Mouse (Mus musculus): ENCODE measurements around the gene Pik3r1. TPM values are rescaled to one million over a fixed set of nuclear protein-coding genes. Genes with fewer than 3 reads are reported as not detected.

Gene Pik3r1
- polyA plus RNA-seq, 1 experiment from 2014 or later: 21.5 TPM

DNA sequence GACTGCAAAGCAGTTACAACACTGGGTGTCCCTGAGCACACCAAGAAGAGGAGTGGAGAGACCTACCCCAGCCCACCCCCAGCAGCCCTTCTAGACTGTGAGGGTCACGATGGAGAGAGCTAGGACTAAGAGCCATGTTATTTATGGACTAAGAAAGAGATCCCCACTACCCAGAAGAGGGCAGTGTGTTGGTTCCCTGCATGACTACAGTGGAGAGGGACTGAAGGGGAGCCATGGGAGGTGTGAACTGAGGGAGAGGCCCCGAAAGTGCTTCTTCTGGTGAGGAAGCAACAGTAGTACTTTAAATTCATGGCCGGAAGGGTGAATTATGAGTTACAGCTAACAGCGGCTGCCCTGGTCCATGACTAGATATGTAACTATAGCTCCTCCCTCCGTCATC is 4.9 kb downstream of the Pik3r1 start:
- ATAC-seq (replicated peaks; ENCODE audit: low FRiP score) (no peak), DNase-seq (ENCODE audit: low spot score) (no peak)
- no peaks in the 10 kb centered on the region for H3K36me3 ChIP-seq (ENCODE audit: control insufficient read depth, insufficient read depth, low read length)
- H3K9me3 ChIP-seq (ENCODE audit: control insufficient read depth, low read length): no peaks in the 10 kb centered on the region
- H3K27ac ChIP-seq (ENCODE audit: low read depth, low read length): no peak overlapping the region
- WGBS: 72% methylated on average over 5 of the region's 5 CpGs
- no peaks in the 10 kb centered on the region for H3K27me3 ChIP-seq (replicated peaks; ENCODE audit: control insufficient read depth, insufficient read depth, low read length)
- no peak overlapping the region for H3K4me2 ChIP-seq
- H3K4me3 ChIP-seq (ENCODE audit: low read depth, low read length): no peak overlapping the region
- peaks cover 73% of the 10 kb centered on the region for H3K4me1 ChIP-seq (replicated peaks; ENCODE audit: control insufficient read depth, insufficient read depth, low read length)
- H3K9ac ChIP-seq (ENCODE audit: low read depth, low read length): no peak overlapping the region

DNA sequence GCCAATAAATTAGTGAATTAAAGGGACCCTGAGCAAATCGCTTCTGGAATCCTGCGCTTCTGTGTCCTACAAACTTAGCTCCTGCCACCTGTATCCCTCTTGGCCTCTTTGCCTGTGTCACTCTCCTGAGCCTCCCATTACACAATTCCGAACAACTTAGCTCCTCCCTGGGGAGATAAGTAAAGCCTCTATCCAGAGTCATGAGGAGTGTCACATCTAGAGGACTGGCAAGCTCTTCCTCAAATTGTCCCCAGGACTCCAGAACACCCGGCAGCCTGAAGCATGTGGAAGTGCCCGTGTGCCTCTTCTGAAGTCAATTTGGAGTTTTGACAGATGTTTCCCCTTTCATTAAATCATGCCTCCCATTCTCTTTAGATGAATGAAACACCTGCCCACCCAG is 6.4 kb downstream of the Pik3r1 start:
- no peak for ATAC-seq (replicated peaks; ENCODE audit: low FRiP score)
- Histone ChIP-seq H3K4me1 (replicated peaks; ENCODE audit: control insufficient read depth, insufficient read depth, low read length) (peaks cover 73% of the 10 kb centered on the region), H3K27ac (ENCODE audit: low read depth, low read length) (no peak overlapping the region), H3K4me3 (ENCODE audit: low read depth, low read length) (no peak overlapping the region), H3K9ac (ENCODE audit: low read depth, low read length) (no peak overlapping the region), H3K9me3 (ENCODE audit: control insufficient read depth, low read length) (no peaks in the 10 kb centered on the region), H3K4me2 (peak overlapping the region; percentile 24), H3K36me3 (ENCODE audit: control insufficient read depth, insufficient read depth, low read length) (peaks cover 3% of the 10 kb centered on the region; the same call in 1 of the 2 replicates), H3K27me3 (replicated peaks; ENCODE audit: control insufficient read depth, insufficient read depth, low read length) (no peaks in the 10 kb centered on the region)
- 48% methylated on average over 5 of the region's 5 CpGs for WGBS
- DNase-seq (ENCODE audit: low spot score): no peak

DNA sequence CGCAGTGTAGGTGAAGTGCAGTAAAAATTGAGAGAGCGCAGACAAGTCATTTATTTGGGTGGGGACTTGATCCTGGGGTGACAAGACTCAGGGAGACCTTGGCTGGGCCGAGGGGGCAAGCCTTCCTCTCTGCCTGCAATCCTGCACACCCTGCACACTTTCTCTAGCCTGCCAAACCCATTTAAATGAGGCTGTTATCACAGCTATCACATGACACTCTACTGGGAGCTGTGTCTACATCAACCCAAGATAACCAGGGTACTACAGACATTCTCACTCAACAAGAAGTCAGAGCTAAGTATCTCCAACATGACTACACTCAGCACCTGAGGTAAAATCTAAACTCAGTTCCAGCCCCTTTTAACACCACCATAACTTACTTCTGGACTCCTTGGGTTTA is 7.1 kb downstream of the Pik3r1 start:
- 42% methylated on average over 3 of the region's 3 CpGs for WGBS
- no peak overlapping the region for H3K9ac ChIP-seq (ENCODE audit: low read depth, low read length)

DNA sequence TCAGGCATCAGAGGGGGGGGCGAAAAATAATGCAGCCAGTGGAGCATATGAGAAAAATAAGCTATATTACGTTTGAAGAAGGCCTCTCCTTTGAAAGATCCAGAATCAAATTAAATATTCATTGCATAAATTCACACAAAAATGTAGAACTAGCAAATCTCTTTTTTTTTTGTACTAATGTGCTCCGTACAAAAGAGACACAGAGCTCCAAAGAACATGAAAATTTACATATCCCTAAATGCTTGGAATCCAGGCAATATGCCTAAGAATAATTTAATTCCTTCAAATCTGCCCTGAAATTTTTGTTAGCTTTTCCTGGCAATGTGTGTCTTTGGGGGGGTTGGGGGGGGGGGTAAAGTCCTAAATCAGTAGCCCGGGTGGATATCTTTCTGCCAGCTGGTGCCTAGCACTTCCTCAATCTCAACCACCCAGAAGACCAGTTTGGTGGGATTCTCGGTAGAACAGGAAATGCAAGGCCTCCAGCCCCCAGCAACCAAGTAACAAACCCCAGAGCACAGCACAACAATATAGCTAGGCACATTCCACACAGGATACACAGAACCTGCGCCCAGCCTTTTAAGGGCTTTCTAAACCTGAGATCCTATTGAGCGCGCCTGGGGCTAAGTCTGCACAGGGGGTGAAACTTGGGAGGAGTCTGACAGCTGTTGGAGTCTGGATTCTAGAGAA is 7.9 kb downstream of the Pik3r1 start:
- peak overlapping the region; percentile 24; the same call in 1 of the 2 replicates for H3K4me2 ChIP-seq
- H3K9ac ChIP-seq (ENCODE audit: low read depth, low read length): no peak overlapping the region
- no peak for DNase-seq (ENCODE audit: low spot score)

More for the DNA sequence above, 7.1 kb downstream of the Pik3r1 start:
- Histone ChIP-seq H3K36me3 (ENCODE audit: control insufficient read depth, insufficient read depth, low read length) (peaks cover 3% of the 10 kb centered on the region), H3K4me2 (peak overlapping the region; percentile 24), H3K27me3 (replicated peaks; ENCODE audit: control insufficient read depth, insufficient read depth, low read length) (no peaks in the 10 kb centered on the region), H3K4me1 (replicated peaks; ENCODE audit: control insufficient read depth, insufficient read depth, low read length) (peaks cover 66% of the 10 kb centered on the region), H3K4me3 (ENCODE audit: low read depth, low read length) (no peak overlapping the region), H3K9me3 (ENCODE audit: control insufficient read depth, low read length) (no peaks in the 10 kb centered on the region), H3K27ac (ENCODE audit: low read depth, low read length) (no peak overlapping the region)
- ATAC-seq (replicated peaks; ENCODE audit: low FRiP score) (peak; percentile 91), DNase-seq (ENCODE audit: low spot score) (peak; percentile 32)

DNA sequence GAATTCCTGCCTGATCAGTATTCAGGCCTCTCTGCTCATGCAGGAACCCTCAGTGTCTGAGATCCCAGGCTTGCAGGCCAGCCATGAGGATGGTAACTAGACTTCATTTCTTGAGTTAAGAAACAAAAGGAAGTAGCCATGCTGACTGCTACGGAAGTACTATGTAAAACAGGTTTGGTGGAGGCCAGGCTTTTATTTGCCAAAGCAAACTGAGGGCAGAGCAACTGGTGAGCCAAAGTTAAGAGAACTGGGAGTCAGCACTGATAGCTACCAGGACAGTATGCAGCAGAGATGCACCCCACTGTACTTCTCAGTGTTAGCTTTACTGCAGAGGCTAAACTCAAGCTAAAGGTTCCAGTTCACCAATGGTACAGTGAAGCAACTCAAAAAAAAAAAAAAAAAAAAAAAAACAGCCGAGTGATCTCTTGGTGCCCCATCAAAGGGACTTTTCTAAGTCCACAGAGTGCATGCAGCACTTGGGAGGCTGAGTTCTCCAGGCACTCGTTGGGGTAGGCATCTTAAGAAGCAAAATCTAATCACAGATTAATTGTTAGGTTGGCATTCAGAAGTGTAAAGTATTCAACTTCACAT is 8.6 kb downstream of the Pik3r1 start:
- Histone ChIP-seq H3K9me3 (ENCODE audit: control insufficient read depth, low read length) (no peaks in the 10 kb centered on the region), H3K4me1 (replicated peaks; ENCODE audit: control insufficient read depth, insufficient read depth, low read length) (peaks cover 55% of the 10 kb centered on the region), H3K27ac (ENCODE audit: low read depth, low read length) (0 out of 2 replicates have a peak overlapping the region, but pooled peaks have one; percentile 2), H3K4me3 (ENCODE audit: low read depth, low read length) (no peak overlapping the region), H3K4me2 (no peak overlapping the region), H3K27me3 (replicated peaks; ENCODE audit: control insufficient read depth, insufficient read depth, low read length) (no peaks in the 10 kb centered on the region), H3K36me3 (ENCODE audit: control insufficient read depth, insufficient read depth, low read length) (peaks cover 5% of the 10 kb centered on the region), H3K9ac (ENCODE audit: low read depth, low read length) (no peak overlapping the region)
- no peak for ATAC-seq (replicated peaks; ENCODE audit: low FRiP score)
- 28% methylated on average over 3 of the region's 3 CpGs for WGBS
- peak; percentile 32 for DNase-seq (ENCODE audit: low spot score)

More for the DNA sequence above, 7.9 kb downstream of the Pik3r1 start:
- no peak overlapping the region for H3K27ac ChIP-seq (ENCODE audit: low read depth, low read length)
- no peak; the same call in 1 of the 2 replicates for ATAC-seq (replicated peaks; ENCODE audit: low FRiP score)
- 38% methylated on average over 8 of the region's 8 CpGs for WGBS
- peaks cover 5% of the 10 kb centered on the region for H3K36me3 ChIP-seq (ENCODE audit: control insufficient read depth, insufficient read depth, low read length)
- peaks cover 58% of the 10 kb centered on the region for H3K4me1 ChIP-seq (replicated peaks; ENCODE audit: control insufficient read depth, insufficient read depth, low read length)
- H3K9me3 ChIP-seq (ENCODE audit: control insufficient read depth, low read length): no peaks in the 10 kb centered on the region
- no peak overlapping the region for H3K4me3 ChIP-seq (ENCODE audit: low read depth, low read length)
- no peaks in the 10 kb centered on the region for H3K27me3 ChIP-seq (replicated peaks; ENCODE audit: control insufficient read depth, insufficient read depth, low read length)

DNA sequence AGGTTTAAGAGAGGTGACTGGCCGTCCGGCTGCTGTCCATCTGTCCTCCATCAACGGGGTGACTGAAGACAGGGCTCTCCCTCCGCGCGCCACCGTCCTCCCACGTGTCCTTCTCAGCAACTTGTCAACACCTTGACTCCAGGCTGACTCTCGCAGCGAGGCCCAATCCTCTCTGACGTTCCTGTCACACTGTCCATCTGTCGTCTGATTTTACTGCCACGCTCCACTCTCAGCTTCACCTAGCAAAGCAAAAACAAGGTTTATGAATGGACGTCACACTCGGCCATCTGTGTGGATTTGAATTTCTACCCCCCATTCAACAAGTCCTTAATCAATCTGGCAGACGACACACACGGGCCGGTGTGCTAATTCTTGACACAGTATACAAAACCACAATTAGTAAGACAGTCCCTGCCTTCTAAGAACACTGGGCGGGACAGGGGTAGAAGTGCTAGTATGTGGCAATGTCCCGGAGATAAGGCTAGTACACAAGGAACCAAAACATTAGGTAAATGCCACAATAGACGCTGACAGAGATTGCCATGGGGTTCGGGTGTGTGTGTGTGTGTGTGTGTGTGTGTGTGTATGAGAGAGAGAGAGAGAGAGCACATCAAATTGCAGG is 10.1 kb downstream of the Pik3r1 start:
- WGBS: 75% methylated on average over 22 of the region's 22 CpGs
- no peaks in the 10 kb centered on the region for H3K27me3 ChIP-seq (replicated peaks; ENCODE audit: control insufficient read depth, insufficient read depth, low read length)
- ATAC-seq (replicated peaks; ENCODE audit: low FRiP score): no peak
- H3K36me3 ChIP-seq (ENCODE audit: control insufficient read depth, insufficient read depth, low read length): peaks cover 5% of the 10 kb centered on the region
- no peak for DNase-seq (ENCODE audit: low spot score)
- no peaks in the 10 kb centered on the region for H3K9me3 ChIP-seq (ENCODE audit: control insufficient read depth, low read length)
- no peak overlapping the region for H3K4me3 ChIP-seq (ENCODE audit: low read depth, low read length)
- no peak overlapping the region for H3K27ac ChIP-seq (ENCODE audit: low read depth, low read length)
- H3K9ac ChIP-seq (ENCODE audit: low read depth, low read length): no peak overlapping the region
- no peak overlapping the region for H3K4me2 ChIP-seq
- peaks cover 50% of the 10 kb centered on the region for H3K4me1 ChIP-seq (replicated peaks; ENCODE audit: control insufficient read depth, insufficient read depth, low read length)

DNA sequence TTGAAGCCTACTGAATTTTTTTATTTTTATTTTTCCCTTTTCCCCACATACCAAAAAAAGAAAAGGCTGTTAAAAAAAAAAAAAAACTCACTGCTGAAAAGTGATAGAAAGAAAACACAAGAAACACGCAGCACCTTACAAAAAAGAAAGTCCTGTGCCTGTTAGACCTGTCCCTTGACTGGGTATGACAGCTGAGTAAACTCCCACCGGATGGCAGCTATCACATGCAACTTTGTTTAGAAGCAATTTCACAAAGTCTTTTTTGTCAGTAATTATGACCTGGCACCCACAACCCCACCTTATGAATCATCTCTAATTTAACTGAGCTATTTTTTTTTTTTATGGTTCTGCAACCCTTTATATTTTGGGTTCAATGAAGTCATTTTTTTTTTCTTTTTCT is 12.8 kb downstream of the Pik3r1 start:
- Histone ChIP-seq H3K4me1 (replicated peaks; ENCODE audit: control insufficient read depth, insufficient read depth, low read length) (peaks cover 25% of the 10 kb centered on the region), H3K36me3 (ENCODE audit: control insufficient read depth, insufficient read depth, low read length) (peaks cover 5% of the 10 kb centered on the region)
- 83% methylated on average over 2 of the region's 2 CpGs for WGBS

DNA sequence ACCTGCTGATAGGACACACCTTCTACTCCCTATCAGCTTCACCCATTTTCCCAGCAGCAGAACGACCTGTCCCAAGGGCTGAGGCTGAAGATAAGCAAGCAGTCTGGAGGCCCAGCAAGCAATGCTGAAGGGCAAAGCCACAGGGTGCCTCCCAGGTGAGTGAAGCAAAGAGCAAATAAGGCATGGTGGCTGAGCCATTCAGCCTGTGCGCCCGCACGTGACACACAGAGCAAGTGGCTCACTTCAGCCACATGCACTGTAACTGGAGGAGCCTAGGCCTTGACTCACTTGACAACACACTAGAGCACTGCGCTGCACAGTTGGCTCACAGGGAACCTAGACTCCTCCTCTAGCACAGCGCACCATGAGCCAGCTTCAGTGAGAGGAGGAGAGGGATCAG is 14.4 kb downstream of the Pik3r1 start:
- H3K36me3 ChIP-seq (ENCODE audit: control insufficient read depth, insufficient read depth, low read length): peaks cover 5% of the 10 kb centered on the region
- H3K27ac ChIP-seq (ENCODE audit: low read depth, low read length): no peak overlapping the region
- no peak for DNase-seq (ENCODE audit: low spot score)
- H3K9me3 ChIP-seq (ENCODE audit: control insufficient read depth, low read length): no peaks in the 10 kb centered on the region
- no peak overlapping the region for H3K4me2 ChIP-seq
- H3K9ac ChIP-seq (ENCODE audit: low read depth, low read length): no peak overlapping the region
- H3K4me1 ChIP-seq (replicated peaks; ENCODE audit: control insufficient read depth, insufficient read depth, low read length): peaks cover 11% of the 10 kb centered on the region
- WGBS: 69% methylated on average over 6 of the region's 6 CpGs
- ATAC-seq (replicated peaks; ENCODE audit: low FRiP score): peak; percentile 77
- no peaks in the 10 kb centered on the region for H3K27me3 ChIP-seq (replicated peaks; ENCODE audit: control insufficient read depth, insufficient read depth, low read length)
- H3K4me3 ChIP-seq (ENCODE audit: low read depth, low read length): no peak overlapping the region

More for the DNA sequence above, 12.8 kb downstream of the Pik3r1 start:
- Histone ChIP-seq H3K27me3 (replicated peaks; ENCODE audit: control insufficient read depth, insufficient read depth, low read length) (no peaks in the 10 kb centered on the region), H3K9ac (ENCODE audit: low read depth, low read length) (no peak overlapping the region), H3K9me3 (ENCODE audit: control insufficient read depth, low read length) (no peaks in the 10 kb centered on the region), H3K4me3 (ENCODE audit: low read depth, low read length) (no peak overlapping the region), H3K4me2 (no peak overlapping the region), H3K27ac (ENCODE audit: low read depth, low read length) (no peak overlapping the region)
- ATAC-seq (replicated peaks; ENCODE audit: low FRiP score) (no peak), DNase-seq (ENCODE audit: low spot score) (no peak)
